Mouse (Mus musculus) heart, embryonic 14.5 days (tissue): ENCODE results near the gene Olfr202. TPM values are rescaled to one million over a fixed set of nuclear protein-coding genes. Genes with fewer than 3 reads are reported as not detected.
"Not testable (repeated sequence)": the region's sequence is repeated elsewhere in the genome, so short reads cannot be mapped to it uniquely, and the experiment has no call there.

Experiments used
- ATAC-seq: fragments of 200-750 bp; cut with Nextera tagmentation; 2 replicates; pipeline ENCODE4 v1.8.0; 2017; ENCODE audit warnings: low read depth, moderate TSS enrichment; ENCODE audit not compliant: insufficient number of reproducible peaks, insufficient read depth, low FRiP score
- H3K27ac ChIP-seq, 2 experiments: fragments of 200-500 bp in 1 of 2; fragments of 300-500 bp in 1 of 2; sonication (generic) in 1 of 2; replicated peaks in 1 of 2; 2 replicates each; pipeline ENCODE4 v1.5.1; 2012 to 2014; ENCODE audit warnings: low read depth in 2 of 2, low read length in 2 of 2, control low read depth in 1 of 2, mild to moderate bottlenecking in 1 of 2, mixed read lengths in 1 of 2; ENCODE audit not compliant: control insufficient read depth in 1 of 2, insufficient read depth in 1 of 2
- H3K27me3 ChIP-seq: fragments of 300-500 bp; sonication (generic); 2 replicates; pipeline ENCODE4 v1.6.1; 2014; ENCODE audit warnings: mild to moderate bottlenecking, low read length, control low read depth; ENCODE audit not compliant: control insufficient read depth, insufficient read depth
- H3K36me3 ChIP-seq: fragments of 300-500 bp; sonication (generic); 2 replicates; pipeline ENCODE4 v1.6.1; 2014; ENCODE audit warnings: mild to moderate bottlenecking, control low read depth, low read length, mixed read lengths; ENCODE audit not compliant: control insufficient read depth, insufficient read depth
- H3K4me1 ChIP-seq, 2 experiments: fragments of 200-500 bp in 1 of 2; fragments of 300-500 bp in 1 of 2; sonication (generic) in 1 of 2; 2 replicates each; pipeline ENCODE4 v1.6.1; 2012 to 2014; ENCODE audit warnings: low read length in 2 of 2, control low read depth in 1 of 2, mixed read lengths in 1 of 2; ENCODE audit not compliant: control insufficient read depth in 2 of 2, insufficient read depth in 2 of 2
- H3K4me2 ChIP-seq: fragments of 300-500 bp; sonication (generic); 2 replicates; pipeline ENCODE4 v1.6.1; 2014; ENCODE audit warnings: mild to moderate bottlenecking, low read length
- H3K4me3 ChIP-seq, 2 experiments: fragments of 200-500 bp in 1 of 2; fragments of 300-500 bp in 1 of 2; sonication (generic) in 1 of 2; 2 replicates each; pipeline ENCODE4 v1.5.1; 2012 to 2014; ENCODE audit warnings: low read length in 2 of 2, mild to moderate bottlenecking in 2 of 2, control low read depth in 1 of 2, low read depth in 1 of 2, moderate library complexity in 1 of 2; ENCODE audit not compliant: control insufficient read depth in 1 of 2, insufficient read depth in 1 of 2
- H3K9ac ChIP-seq: fragments of 300-500 bp; sonication (generic); 2 replicates; pipeline ENCODE4 v1.6.1; 2014; ENCODE audit warnings: mild to moderate bottlenecking, low read length
- H3K9me3 ChIP-seq: fragments of 300-500 bp; sonication (generic); 2 replicates; pipeline ENCODE4 v1.6.1; 2016; ENCODE audit warnings: low read length, control low read depth; ENCODE audit not compliant: control insufficient read depth
- WGBS: fragments of 180-500 bp; shearing (Covaris S2); extraction: QIAGEN DNeasy Blood & Tissue Kit; methylation state at CpG from one replicate; pipeline ENCODE4 v1.1.7; 2014; 5-methylcytosine and 5-hydroxymethylcytosine counted together
- polyA plus RNA-seq: library from polyadenylated mRNA; unstranded; fragments of >200 nt; fragmentation: Nextera tagmentation; extraction: Ambion mirVana; gene quantifications from 2 replicates; pipeline ENCODE4 v1.2.1, GENCODE M21; 2014

The Olfr202 gene
- not detected in 2 replicates for polyA plus RNA-seq

- no peak within 1 kb of the TSS for H3K9ac ChIP-seq
- H3K4me1 ChIP-seq, result no peaks in the 10 kb centered on the region
- H3K36me3 ChIP-seq, result no peaks in the 10 kb centered on the region
- H3K9me3 ChIP-seq, result no peaks in the 10 kb centered on the region
- H3K27ac ChIP-seq, result no peak within 1 kb of the TSS
- WGBS, result 80% methylated on average over 1 of the region's 1 CpGs
- no peak within 1 kb of the TSS for H3K4me3 ChIP-seq
- H3K27me3 ChIP-seq, result no peaks in the 10 kb centered on the region
- H3K4me2 ChIP-seq, result no peak within 1 kb of the TSS
- no peak for ATAC-seq
These were observed at the start of gene Olfr202 for GRCm38 (mm10) chr16:59286693-59287092. Gene Olfr202 (minus strand): TSS chr16:59286793.

GRCm38 (mm10) chr16:59331038-59331437, 44.4 kb upstream of the Olfr202 start, which contains the start of gene Olfr205:
Gene Olfr205 (minus strand): TSS chr16:59331138.
- Histone ChIP-seq H3K9me3 (no peaks in the 10 kb centered on the region), H3K27me3 (no peaks in the 10 kb centered on the region), H3K27ac (no peak within 1 kb of the TSS), H3K4me3 (no peak within 1 kb of the TSS), H3K9ac (no peak within 1 kb of the TSS), H3K36me3 (no peaks in the 10 kb centered on the region), H3K4me2 (no peak within 1 kb of the TSS), H3K4me1 (no peaks in the 10 kb centered on the region)
- ATAC-seq, result no peak

GRCm38 (mm10) chr16:59323262-59323661, 36.7 kb upstream of the Olfr202 start:
- H3K4me1 ChIP-seq, ATAC-seq, H3K9me3 ChIP-seq, H3K27me3 ChIP-seq, H3K27ac ChIP-seq, H3K4me2 ChIP-seq, H3K4me3 ChIP-seq, H3K9ac ChIP-seq, H3K36me3 ChIP-seq: not testable (repeated sequence)
- WGBS, result 47% methylated on average over 1 of the region's 1 CpGs

- H3K9ac ChIP-seq, result no peak within 1 kb of the TSS
- no peak for ATAC-seq
These were observed 31.6 kb upstream of the Olfr202 start, which contains the start of gene Olfr204 for GRCm38 (mm10) chr16:59318148-59318547. Gene Olfr204 (minus strand): TSS chr16:59318248.

GRCm38 (mm10) chr16:59298581-59298980, 12.0 kb upstream of the Olfr202 start, which contains the start of gene Olfr203:
Gene Olfr203 (plus strand): TSS chr16:59298881.
- Histone ChIP-seq H3K27ac (no peak within 1 kb of the TSS), H3K9me3 (no peaks in the 10 kb centered on the region), H3K36me3 (no peaks in the 10 kb centered on the region), H3K4me3 (no peak within 1 kb of the TSS), H3K4me1 (no peaks in the 10 kb centered on the region), H3K27me3 (no peaks in the 10 kb centered on the region), H3K4me2 (no peak within 1 kb of the TSS), H3K9ac (no peak within 1 kb of the TSS)
- 78% methylated on average over 2 of the region's 2 CpGs for WGBS
- no peak for ATAC-seq

More at GRCm38 (mm10) chr16:59318148-59318547, 31.6 kb upstream of the Olfr202 start, which contains the start of gene Olfr204:
- Histone ChIP-seq H3K4me3 (no peak within 1 kb of the TSS), H3K4me1 (no peaks in the 10 kb centered on the region), H3K27me3 (no peaks in the 10 kb centered on the region), H3K4me2 (no peak within 1 kb of the TSS), H3K9me3 (no peaks in the 10 kb centered on the region), H3K36me3 (no peaks in the 10 kb centered on the region), H3K27ac (no peak within 1 kb of the TSS)

- not testable (repeated sequence) for H3K9ac ChIP-seq, H3K4me1 ChIP-seq, H3K27ac ChIP-seq, H3K27me3 ChIP-seq, ATAC-seq, H3K36me3 ChIP-seq, H3K4me3 ChIP-seq, H3K9me3 ChIP-seq, H3K4me2 ChIP-seq
- 79% methylated on average over 9 of the region's 9 CpGs for WGBS
These were observed 983 bp upstream of the Olfr202 start for GRCm38 (mm10) chr16:59287576-59287975.

- H3K9me3 ChIP-seq, result no peaks in the 10 kb centered on the region
- WGBS, result 44% methylated on average over 1 of the region's 1 CpGs
- H3K4me2 ChIP-seq, result no peak overlapping the region
- no peak for ATAC-seq
- H3K4me3 ChIP-seq, result no peak overlapping the region
- no peak overlapping the region for H3K27ac ChIP-seq
- H3K27me3 ChIP-seq, result no peaks in the 10 kb centered on the region
- H3K9ac ChIP-seq, result no peak overlapping the region
- H3K4me1 ChIP-seq, result no peaks in the 10 kb centered on the region
- H3K36me3 ChIP-seq, result no peaks in the 10 kb centered on the region
These were observed 3.1 kb downstream of the Olfr202 start for GRCm38 (mm10) chr16:59283476-59283875.

- no peak for ATAC-seq
- Histone ChIP-seq H3K9ac (no peak overlapping the region), H3K4me3 (no peak overlapping the region), H3K9me3 (no peaks in the 10 kb centered on the region), H3K4me1 (no peaks in the 10 kb centered on the region), H3K27me3 (no peaks in the 10 kb centered on the region), H3K27ac (no peak overlapping the region), H3K4me2 (no peak overlapping the region), H3K36me3 (no peaks in the 10 kb centered on the region)
- WGBS, result 45% methylated on average over 3 of the region's 3 CpGs
These were observed 6.1 kb downstream of the Olfr202 start for GRCm38 (mm10) chr16:59280542-59280941.
